Mouse (Mus musculus) left cerebral cortex, postnatal 25 days (tissue): ENCODE results near the gene Proser3. TPM values are rescaled to one million over a fixed set of nuclear protein-coding genes. Genes with fewer than 3 reads are reported as not detected.

Source experiments
- DNase-seq, 2 experiments: peaks; one replicate each; pipeline ENCODE4 v3.0.0; 2022; ENCODE audit warnings: low spot score in 2 of 2, mixed read lengths in 1 of 2
- intact Hi-C: fragments of 180-260 bp; cut with DNase I; formaldehyde crosslinking; loops from one replicate; pipeline ENCODE4 v1.15.1; 2025
- total RNA-seq, 2 experiments: library from RNA; stranded (reverse); gene quantifications; 2 replicates each; pipeline ENCODE4 v1.2.3; 2021

Gene Proser3
- total RNA-seq: 1 to 10 TPM; 5.2 to 5.5 TPM

GRCm38 (mm10) chr7:30552102-30553020 lies at the start of gene Proser3, which contains the start of gene Hspb6:
Proser3 (minus strand) TSS chr7:30552299.
Hspb6 (plus strand) TSS chr7:30552178.
- DNase-seq: peak; percentile 97 to 99
- intact Hi-C loops: loop anchor here (5.0 kb wide), 1 partner anchor 60 kb away; the partner anchor contains the start of gene Prodh2

- DNase-seq: no peak
- intact Hi-C loops: no loop called here
These were observed 48.6 kb upstream of the Proser3 start for GRCm38 (mm10) chr7:30600651-30601050.

GRCm38 (mm10) chr7:30599933-30600353 lies 47.8 kb upstream of the Proser3 start:
- intact Hi-C loops: no loop called here
- peak; percentile 90 to 95 for DNase-seq

GRCm38 (mm10) chr7:30598786-30599185 lies 46.7 kb upstream of the Proser3 start, which contains the start of gene Zbtb32:
Zbtb32 (minus strand) TSS chr7:30598909.
- intact Hi-C loops: no loop called here
- no peak for DNase-seq

GRCm38 (mm10) chr7:30596811-30597210 lies 44.7 kb upstream of the Proser3 start:
- no peak for DNase-seq
- intact Hi-C loops: no loop called here

GRCm38 (mm10) chr7:30596093-30596492 lies 44.0 kb upstream of the Proser3 start:
- intact Hi-C loops: no loop called here

GRCm38 (mm10) chr7:30594510-30595024 lies 42.5 kb upstream of the Proser3 start:
- intact Hi-C loops: no loop called here
- no peak for DNase-seq

More at GRCm38 (mm10) chr7:30596093-30596492, 44.0 kb upstream of the Proser3 start:
- no peak for DNase-seq

- no peak for DNase-seq
- intact Hi-C loops: no loop called here
These were observed 41.7 kb upstream of the Proser3 start for GRCm38 (mm10) chr7:30593579-30594509.

GRCm38 (mm10) chr7:30592772-30593423 lies 40.8 kb upstream of the Proser3 start:
- DNase-seq: no peak
- intact Hi-C loops: no loop called here

GRCm38 (mm10) chr7:30591605-30591951 lies 39.5 kb upstream of the Proser3 start:
- no peak for DNase-seq
- intact Hi-C loops: no loop called here

- intact Hi-C loops: no loop called here
- DNase-seq: no peak
These were observed 39.0 kb upstream of the Proser3 start for GRCm38 (mm10) chr7:30590927-30591604.

GRCm38 (mm10) chr7:30589435-30590301 lies 37.6 kb upstream of the Proser3 start:
- intact Hi-C loops: loop anchor here (1.0 to 5.0 kb wide), 4 partner anchors 24 to 367 kb away; partner anchors contain the start of genes Ffar3, Tmem147 and Usf2
- DNase-seq: peak; percentile 77 to 78

GRCm38 (mm10) chr7:30588676-30589434 lies 36.8 kb upstream of the Proser3 start, which contains the start of gene Kmt2b:
Kmt2b (minus strand) TSS chr7:30588726.
- intact Hi-C loops: loop anchor here (1.0 to 5.0 kb wide), 5 partner anchors 24 to 367 kb away; partner anchors contain the start of genes Ffar3, Gm49396, Psenen and Tmem147
- DNase-seq: peak; percentile 97 to 98

- intact Hi-C loops: loop anchor here (1.0 to 5.0 kb wide), 3 partner anchors 25 to 269 kb away; partner anchors contain the start of genes Ffar3, Gm49396, Psenen and Tmem147
These were observed 36.0 kb upstream of the Proser3 start for GRCm38 (mm10) chr7:30587842-30588667.

GRCm38 (mm10) chr7:30586455-30587020 lies 34.4 kb upstream of the Proser3 start:
- intact Hi-C loops: loop anchor here (5.0 kb wide), 1 partner anchor 271 kb away; the partner anchor contains the start of gene Ffar3
- no peak for DNase-seq

More at GRCm38 (mm10) chr7:30587842-30588667, 36.0 kb upstream of the Proser3 start:
- peak in 1 of 2 experiments; percentile 39 for DNase-seq
